Mouse (Mus musculus) kidney, postnatal 4 days (tissue): ENCODE data around the gene Hip1.
A peak's percentile ranks its signal among the peaks of the same experiment; 100 is the strongest.
"Not testable (repeated sequence)": the region's sequence is repeated elsewhere in the genome, so short reads cannot be mapped to it uniquely, and the experiment has no call there.

Experiments
- DNase-seq, 2 experiments: peaks; one replicate each; pipeline ENCODE4 v3.0.0; 2021; ENCODE audit warnings: mixed read lengths in 2 of 2

The Hip1 gene

GRCm38 (mm10) chr5:135489695-135490294 lies 55.1 kb downstream of the Hip1 start:
- DNase-seq, result no peak

GRCm38 (mm10) chr5:135488881-135489694 lies 55.8 kb downstream of the Hip1 start:
- DNase-seq, result peak; percentile 89 to 93

GRCm38 (mm10) chr5:135488222-135488880 lies 56.6 kb downstream of the Hip1 start:
- DNase-seq, result peak; percentile 30 to 49

- DNase-seq, result no peak
Measured at GRCm38 (mm10) chr5:135485289-135485688, 59.6 kb downstream of the Hip1 start.

- DNase-seq, result not testable (repeated sequence)
Measured at GRCm38 (mm10) chr5:135483865-135484264, 61.1 kb downstream of the Hip1 start.

- DNase-seq, result no peak
Measured at GRCm38 (mm10) chr5:135478877-135479600, 65.9 kb downstream of the Hip1 start.

- no peak for DNase-seq
Measured at GRCm38 (mm10) chr5:135476199-135476598, 68.7 kb downstream of the Hip1 start.

GRCm38 (mm10) chr5:135472405-135472804 lies 72.5 kb downstream of the Hip1 start:
- no peak for DNase-seq

- DNase-seq, result no peak
Measured at GRCm38 (mm10) chr5:135471747-135472146, 73.2 kb downstream of the Hip1 start.

GRCm38 (mm10) chr5:135468280-135468679 lies 76.6 kb downstream of the Hip1 start:
- DNase-seq, result no peak

GRCm38 (mm10) chr5:135465833-135466291 lies 79.1 kb downstream of the Hip1 start:
- peak; percentile 34 to 61 for DNase-seq

- DNase-seq, result no peak
Measured at GRCm38 (mm10) chr5:135463380-135463779, 81.5 kb downstream of the Hip1 start.

GRCm38 (mm10) chr5:135460833-135461173 lies 84.1 kb downstream of the Hip1 start:
- DNase-seq, result no peak

GRCm38 (mm10) chr5:135460152-135460832 lies 84.6 kb downstream of the Hip1 start:
- DNase-seq, result peak; percentile 51 to 72

- DNase-seq, result peak; percentile 66 to 75
Measured at GRCm38 (mm10) chr5:135459486-135459885, 85.4 kb downstream of the Hip1 start.

- DNase-seq, result no peak
Measured at GRCm38 (mm10) chr5:135457961-135458360, 87.0 kb downstream of the Hip1 start.

- no peak for DNase-seq
Measured at GRCm38 (mm10) chr5:135456515-135456914, 88.4 kb downstream of the Hip1 start.

GRCm38 (mm10) chr5:135454256-135454655 lies 90.7 kb downstream of the Hip1 start:
- DNase-seq, result peak; percentile 26 to 38

GRCm38 (mm10) chr5:135451559-135451958 lies 93.4 kb downstream of the Hip1 start:
- DNase-seq, result not testable (repeated sequence)

- DNase-seq, result no peak
Measured at GRCm38 (mm10) chr5:135451100-135451499, 93.8 kb downstream of the Hip1 start.

- no peak for DNase-seq
Measured at GRCm38 (mm10) chr5:135445755-135446154, 99.2 kb downstream of the Hip1 start.

- DNase-seq, result peak; percentile 71 to 83
Measured at GRCm38 (mm10) chr5:135442430-135442829, 102.5 kb downstream of the Hip1 start.
